Mouse (Mus musculus) hindbrain, embryonic 12.5 days (tissue): Measurements from ENCODE around the gene Hapln3. TPM values are rescaled to one million over a fixed set of nuclear protein-coding genes. Genes with fewer than 3 reads are reported as not detected.

Experiments
- ATAC-seq: fragments of 200-750 bp; cut with Nextera tagmentation; 2 replicates; pipeline ENCODE4 v1.8.0; 2017; ENCODE audit warnings: moderate TSS enrichment; ENCODE audit not compliant: low FRiP score
- H3K27ac ChIP-seq: fragments of 300-500 bp; sonication (generic); 2 replicates; pipeline ENCODE4 v1.5.1; 2016; ENCODE audit warnings: mild to moderate bottlenecking
- H3K27me3 ChIP-seq: fragments of 300-500 bp; sonication (generic); 2 replicates; pipeline ENCODE4 v1.6.1; 2016; ENCODE audit warnings: mild to moderate bottlenecking
- H3K36me3 ChIP-seq: fragments of 300-500 bp; sonication (generic); 2 replicates; pipeline ENCODE4 v1.6.1; 2016; ENCODE audit warnings: mild to moderate bottlenecking
- H3K4me1 ChIP-seq: fragments of 300-500 bp; sonication (generic); 2 replicates; pipeline ENCODE4 v1.6.1; 2016
- H3K4me2 ChIP-seq: fragments of 300-500 bp; sonication (generic); replicated peaks from 2 replicates; pipeline ENCODE4 v1.6.1; 2016; ENCODE audit warnings: mild to moderate bottlenecking
- H3K4me3 ChIP-seq: fragments of 300-500 bp; sonication (generic); 2 replicates; pipeline ENCODE4 v1.5.1; 2016; ENCODE audit warnings: mild to moderate bottlenecking
- H3K9ac ChIP-seq: fragments of 300-500 bp; sonication (generic); 2 replicates; pipeline ENCODE4 v1.6.1; 2016; ENCODE audit warnings: mild to moderate bottlenecking, moderate library complexity
- H3K9me3 ChIP-seq: fragments of 300-500 bp; sonication (generic); replicated peaks from 2 replicates; pipeline ENCODE4 v1.6.1; 2016; ENCODE audit warnings: mild to moderate bottlenecking
- WGBS: fragments of 180-500 bp; shearing (Covaris S2); methylation state at CpG from one replicate; pipeline ENCODE4 v1.1.7; 2016; 5-methylcytosine and 5-hydroxymethylcytosine counted together
- polyA plus RNA-seq: library from polyadenylated mRNA; unstranded; fragments of >200 nt; fragmentation: Nextera tagmentation; extraction: Ambion mirVana; gene quantifications from 2 replicates; pipeline ENCODE4 v1.2.1, GENCODE M21; 2016

The Hapln3 gene
- polyA plus RNA-seq: 0.92 and 1.9 TPM in 2 replicates

DNA sequence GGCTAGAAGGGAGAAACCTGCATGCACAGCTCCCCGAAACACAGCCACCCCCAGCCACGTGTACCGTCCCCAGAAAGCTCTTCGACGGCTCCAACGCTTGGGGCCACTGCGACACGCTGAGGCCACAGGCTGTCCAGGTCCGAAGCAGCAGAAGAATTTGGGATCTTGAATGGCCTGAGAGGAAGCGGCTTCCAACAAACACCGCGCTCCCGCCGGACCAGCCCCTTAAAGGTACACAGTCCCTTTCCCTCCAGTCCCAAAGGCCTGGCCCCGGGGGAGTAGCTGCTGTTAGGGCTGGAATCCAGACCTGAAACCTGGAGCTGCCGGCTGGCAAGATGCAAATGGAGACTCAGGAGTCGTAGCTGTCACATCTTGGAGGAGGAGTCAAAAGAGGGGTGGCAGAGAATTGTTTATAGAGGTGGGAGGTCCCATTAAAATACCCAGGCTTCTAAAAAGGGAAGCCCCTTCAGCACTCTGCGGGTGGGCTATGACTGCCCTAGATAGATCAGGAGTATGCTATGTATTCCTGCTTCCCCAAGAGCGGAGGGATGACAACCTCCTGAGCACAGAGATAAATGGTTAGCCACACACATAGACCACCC is at the start of gene Hapln3:
Gene Hapln3, minus strand, starts transcription at position 176 of the 602 bp plus-strand sequence.
- Histone ChIP-seq H3K4me1 (peaks cover 19% of the 10 kb centered on the region), H3K4me2 (peak within 1 kb of the TSS; percentile 46), H3K27ac (no peak within 1 kb of the TSS), H3K9me3 (no peaks in the 10 kb centered on the region), H3K4me3 (peak within 1 kb of the TSS; percentile 19), H3K9ac (no peak within 1 kb of the TSS), H3K36me3 (peaks cover 10% of the 10 kb centered on the region; the same call in 1 of the 2 replicates), H3K27me3 (peaks cover 19% of the 10 kb centered on the region)
- WGBS: 4% methylated on average over 19 of the region's 19 CpGs
- no peak for ATAC-seq

DNA sequence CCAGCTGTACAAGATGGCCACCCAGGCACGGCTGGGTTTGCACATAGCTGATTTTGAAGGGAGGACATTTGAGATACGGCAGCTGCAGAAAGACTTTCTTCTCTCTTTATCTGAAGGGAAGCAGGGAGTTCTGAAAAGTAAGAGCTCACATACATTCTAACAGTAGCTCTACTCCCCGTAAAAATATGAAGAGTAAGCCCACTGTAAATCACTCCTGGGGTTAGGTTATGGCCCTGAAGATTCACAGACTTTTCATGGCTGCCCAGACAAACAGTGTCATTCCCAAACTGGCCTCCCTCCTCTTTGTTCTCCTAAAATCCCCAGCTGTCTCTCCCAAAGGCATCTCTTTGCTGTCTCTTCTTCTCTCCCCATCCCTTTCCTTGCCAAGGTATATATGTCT is 43.0 kb upstream of the Hapln3 start:
- H3K9ac ChIP-seq: no peak overlapping the region
- H3K4me2 ChIP-seq: no peak overlapping the region
- H3K27ac ChIP-seq: no peak overlapping the region
- H3K4me3 ChIP-seq: no peak overlapping the region
- H3K36me3 ChIP-seq: no peaks in the 10 kb centered on the region
- H3K4me1 ChIP-seq: no peaks in the 10 kb centered on the region
- no peaks in the 10 kb centered on the region for H3K9me3 ChIP-seq
- WGBS: 83% methylated on average over 3 of the region's 3 CpGs
- no peak for ATAC-seq
- H3K27me3 ChIP-seq: no peaks in the 10 kb centered on the region; the same call in 1 of the 2 replicates

DNA sequence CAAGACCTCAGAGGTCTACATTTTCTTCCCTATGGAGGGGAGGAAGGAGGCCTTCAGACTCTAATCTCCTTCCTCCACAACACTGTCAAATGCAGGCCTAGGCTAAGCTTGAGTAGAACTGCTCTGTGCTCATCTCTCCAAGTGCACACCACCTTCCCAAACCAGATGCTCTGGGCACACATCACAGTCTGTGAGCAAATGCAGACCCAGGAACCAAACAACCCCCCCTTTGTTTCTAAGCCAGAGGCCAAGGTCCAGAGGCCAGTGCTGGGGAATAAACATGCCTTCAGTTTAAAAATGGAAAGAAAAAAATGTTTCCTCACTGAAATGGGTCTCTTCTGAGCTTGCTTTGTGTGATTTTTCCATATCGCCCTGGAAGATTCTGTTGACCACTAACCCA is 41.0 kb upstream of the Hapln3 start:
- H3K4me3 ChIP-seq: no peak overlapping the region
- WGBS: 87% methylated on average over 1 of the region's 1 CpGs
- H3K4me1 ChIP-seq: no peaks in the 10 kb centered on the region
- H3K4me2 ChIP-seq: no peak overlapping the region
- no peaks in the 10 kb centered on the region; the same call in 1 of the 2 replicates for H3K27me3 ChIP-seq
- ATAC-seq: no peak
- H3K36me3 ChIP-seq: no peaks in the 10 kb centered on the region
- H3K9ac ChIP-seq: no peak overlapping the region
- no peaks in the 10 kb centered on the region for H3K9me3 ChIP-seq
- H3K27ac ChIP-seq: no peak overlapping the region

DNA sequence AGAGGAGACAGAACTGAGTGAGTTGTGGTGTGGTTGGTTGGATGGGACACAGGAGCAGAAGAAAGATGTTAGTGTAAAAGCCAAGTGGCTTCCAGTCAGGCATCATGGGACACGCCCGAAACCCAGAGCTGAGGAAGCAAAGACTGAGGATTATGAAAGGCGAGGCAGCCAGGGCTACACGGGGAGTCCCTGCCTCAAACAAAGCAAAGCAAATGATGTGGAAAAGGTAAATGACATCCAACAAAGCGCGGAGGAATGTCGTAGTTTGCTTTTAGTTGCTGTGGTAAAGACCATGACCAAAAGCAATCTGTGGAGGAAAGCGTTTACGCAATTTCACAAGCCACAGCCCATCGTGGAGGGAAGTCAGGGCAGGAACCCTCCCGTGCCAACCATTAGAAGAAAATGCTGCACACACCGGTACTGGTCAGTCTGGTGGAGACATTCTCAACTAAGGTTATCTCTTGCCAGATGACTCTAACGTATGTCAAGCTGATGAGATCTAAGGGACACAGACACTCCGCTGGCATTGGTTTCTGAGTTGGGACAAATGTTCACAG is 36.3 kb upstream of the Hapln3 start:
- WGBS: 47% methylated on average over 14 of the region's 14 CpGs
- ATAC-seq: no peak
- Histone ChIP-seq H3K4me1 (no peaks in the 10 kb centered on the region), H3K27me3 (no peaks in the 10 kb centered on the region), H3K9me3 (no peaks in the 10 kb centered on the region), H3K4me2 (no peak overlapping the region; the same call in 1 of the 2 replicates), H3K9ac (no peak overlapping the region), H3K36me3 (no peaks in the 10 kb centered on the region), H3K4me3 (no peak overlapping the region), H3K27ac (no peak overlapping the region)

DNA sequence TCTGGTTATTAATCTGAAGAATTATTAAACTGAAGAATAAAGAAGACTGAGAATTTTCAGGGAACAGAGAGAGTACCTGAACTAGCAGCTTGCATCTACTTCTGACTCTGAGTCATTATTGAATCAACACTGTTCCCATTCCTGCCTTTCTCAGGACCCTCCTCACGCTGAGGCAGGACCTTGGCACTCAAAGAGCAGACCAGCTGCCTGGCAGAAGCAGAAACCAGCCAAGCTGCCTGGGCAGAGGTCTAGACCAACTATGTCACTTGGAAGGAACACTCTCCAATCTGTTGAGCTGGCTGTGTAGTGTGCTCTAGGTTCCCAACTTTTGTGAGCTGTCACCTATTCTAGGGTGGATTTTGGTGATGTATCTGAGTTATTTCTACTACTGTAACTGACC is 28.6 kb upstream of the Hapln3 start:
- Histone ChIP-seq H3K9me3 (no peaks in the 10 kb centered on the region), H3K9ac (no peak overlapping the region), H3K27me3 (no peaks in the 10 kb centered on the region), H3K4me3 (no peak overlapping the region), H3K4me2 (no peak overlapping the region), H3K36me3 (no peaks in the 10 kb centered on the region), H3K27ac (no peak overlapping the region), H3K4me1 (no peaks in the 10 kb centered on the region)
- no peak for ATAC-seq
- 78% methylated on average over 1 of the region's 1 CpGs for WGBS

DNA sequence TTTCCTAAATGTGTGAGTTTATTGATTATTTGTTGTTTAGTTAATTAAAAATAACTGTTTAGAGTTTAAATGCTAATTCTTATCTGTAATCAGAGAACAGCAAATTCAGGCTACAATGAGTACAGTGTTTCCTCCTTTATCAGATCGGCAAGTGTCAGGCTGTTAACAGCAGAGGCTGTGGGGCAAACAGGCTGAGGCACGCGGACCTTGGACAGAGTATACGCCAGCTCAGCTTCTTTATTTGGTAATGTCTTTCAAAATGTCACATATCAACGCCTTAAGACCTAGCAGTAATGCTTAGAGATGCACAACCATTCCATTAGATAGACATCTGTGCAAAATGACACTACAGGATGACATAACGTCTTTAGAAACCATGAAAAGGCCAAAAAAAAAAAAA is 18.7 kb upstream of the Hapln3 start:
- 70% methylated on average over 6 of the region's 6 CpGs for WGBS
- Histone ChIP-seq H3K36me3 (no peaks in the 10 kb centered on the region), H3K27me3 (0 out of 2 replicates have a peak, but pooled peaks cover 7% of the 10 kb centered on the region), H3K9me3 (no peaks in the 10 kb centered on the region), H3K27ac (no peak overlapping the region), H3K4me2 (peak overlapping the region; percentile 89; the same call in 1 of the 2 replicates), H3K9ac (no peak overlapping the region), H3K4me1 (peaks cover 22% of the 10 kb centered on the region), H3K4me3 (no peak overlapping the region)
- ATAC-seq: no peak

DNA sequence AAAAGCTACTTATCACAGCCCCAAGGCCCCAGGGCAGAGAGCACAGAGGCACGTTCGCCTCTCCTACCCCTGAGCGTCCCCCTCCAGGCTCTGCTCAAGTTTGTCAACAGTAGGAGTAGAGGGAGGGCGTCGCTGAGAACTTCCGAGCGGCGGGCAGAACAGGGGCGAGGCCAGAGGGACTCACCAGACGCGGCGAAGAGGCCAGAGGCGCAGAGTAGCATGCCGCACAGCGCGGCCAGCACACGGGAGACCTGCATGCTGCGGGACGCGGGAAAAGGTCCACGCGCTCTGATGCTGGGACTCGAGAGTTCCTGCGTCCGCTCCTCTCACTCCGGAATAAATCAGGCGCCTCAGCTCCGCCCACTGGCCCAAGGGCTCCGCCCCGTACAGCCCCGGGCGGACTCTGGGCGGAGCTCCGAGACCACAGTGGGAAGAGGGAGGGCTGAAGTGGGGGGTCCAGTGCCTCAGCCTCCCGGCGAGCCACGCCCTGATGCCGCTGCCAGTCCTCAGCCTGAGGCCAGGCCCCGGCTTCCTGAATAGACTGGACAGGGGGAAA is 18.0 kb upstream of the Hapln3 start, which contains the start of gene Mfge8:
Gene Mfge8, minus strand, starts transcription at position 350 of the 556 bp plus-strand sequence.
- peak within 1 kb of the TSS; percentile 12; the same call in 1 of the 2 replicates for H3K27ac ChIP-seq
- H3K4me3 ChIP-seq: peak within 1 kb of the TSS; percentile 54
- peaks cover 22% of the 10 kb centered on the region for H3K4me1 ChIP-seq
- ATAC-seq: peak; percentile 93
- no peaks in the 10 kb centered on the region for H3K36me3 ChIP-seq
- H3K4me2 ChIP-seq: peak within 1 kb of the TSS; percentile 89
- 0% methylated on average over 39 of the region's 39 CpGs for WGBS
- no peaks in the 10 kb centered on the region for H3K9me3 ChIP-seq
- peak within 1 kb of the TSS; percentile 69 for H3K9ac ChIP-seq
- H3K27me3 ChIP-seq: 0 out of 2 replicates have a peak, but pooled peaks cover 7% of the 10 kb centered on the region

DNA sequence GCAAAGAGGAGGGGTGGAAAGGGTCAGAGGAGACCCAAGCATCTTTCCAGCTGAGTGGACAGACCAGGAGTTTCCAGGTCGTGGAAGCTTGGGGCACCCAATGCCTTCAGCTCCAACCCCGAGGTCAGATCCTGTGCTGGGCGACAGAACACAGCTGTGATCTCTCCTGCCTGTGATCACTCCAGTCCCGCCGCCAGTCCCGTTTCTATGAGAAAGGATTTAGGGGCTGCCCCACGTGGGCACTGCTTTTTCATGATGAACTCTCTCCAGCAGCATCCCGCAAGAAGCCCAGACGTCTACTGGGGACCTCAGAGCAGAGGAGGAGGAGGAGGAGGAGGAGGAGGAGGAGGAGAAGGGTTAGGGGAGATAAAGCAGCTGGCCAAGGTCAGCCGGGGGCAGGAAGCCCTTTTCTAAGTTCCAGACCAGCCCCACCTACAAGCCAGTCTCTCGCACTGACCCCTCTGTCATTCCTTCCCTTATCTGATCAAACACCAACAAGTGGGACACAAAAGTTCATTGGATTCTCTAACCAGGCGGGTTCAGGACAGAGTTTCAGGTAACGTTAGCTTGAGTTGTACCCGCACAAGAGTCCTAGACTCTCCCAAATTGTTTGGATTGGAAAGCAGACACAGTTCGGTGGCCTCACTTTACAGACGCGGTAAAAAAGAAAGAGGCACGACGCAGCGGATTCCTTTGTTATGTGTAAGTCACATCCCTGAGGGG is 17.3 kb upstream of the Hapln3 start:
- Histone ChIP-seq H3K36me3 (no peaks in the 10 kb centered on the region), H3K4me2 (peak overlapping the region; percentile 89), H3K27me3 (0 out of 2 replicates have a peak, but pooled peaks cover 7% of the 10 kb centered on the region), H3K4me3 (peak overlapping the region; percentile 54), H3K27ac (no peak overlapping the region), H3K9me3 (no peaks in the 10 kb centered on the region), H3K9ac (peak overlapping the region; percentile 69), H3K4me1 (peaks cover 22% of the 10 kb centered on the region)
- under 1% methylated on average over 19 of the region's 20 CpGs for WGBS
- peak; percentile 24 for ATAC-seq

DNA sequence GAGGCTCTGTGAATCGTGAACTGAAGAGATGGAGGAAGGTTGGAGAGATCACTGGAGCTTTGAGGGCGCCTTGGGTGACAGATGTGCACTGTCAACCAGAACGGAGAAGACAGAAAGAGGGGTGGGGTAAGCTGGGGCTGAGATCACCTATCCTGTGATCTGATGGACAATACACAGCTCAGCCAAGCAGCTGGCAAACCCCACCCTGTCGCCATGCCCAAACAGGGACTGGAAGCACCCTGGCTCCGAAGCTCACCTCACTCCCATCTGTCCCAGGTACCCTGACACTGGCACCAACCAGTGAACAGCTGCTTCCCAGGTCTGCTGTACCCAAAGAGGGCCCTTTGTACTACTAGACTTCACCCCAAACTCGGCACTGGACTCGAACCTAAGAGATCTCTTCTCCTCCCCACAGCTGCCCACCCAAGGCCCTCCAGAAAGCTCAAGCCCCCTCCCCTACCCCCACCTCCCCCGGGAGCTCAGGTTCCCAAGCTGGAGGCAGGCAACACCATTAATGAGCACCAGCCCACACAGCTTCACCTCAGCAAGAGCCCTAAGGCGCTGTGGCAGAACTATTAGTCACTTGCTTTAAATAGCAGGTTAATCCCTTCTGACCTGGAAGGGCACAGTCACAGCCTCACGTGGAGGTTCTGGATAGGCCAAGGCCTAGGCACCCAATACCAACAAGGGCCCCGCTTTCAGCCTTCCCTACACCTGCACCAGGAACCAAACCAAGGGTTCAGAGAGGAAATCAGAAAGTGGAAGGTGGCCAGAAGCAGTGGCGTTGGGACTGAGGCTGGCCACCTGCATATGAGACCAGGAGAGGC is 16.4 kb upstream of the Hapln3 start:
- Histone ChIP-seq H3K36me3 (no peaks in the 10 kb centered on the region), H3K27me3 (0 out of 2 replicates have a peak, but pooled peaks cover 7% of the 10 kb centered on the region), H3K9ac (peak overlapping the region; percentile 69; the same call in 1 of the 2 replicates), H3K4me1 (peaks cover 22% of the 10 kb centered on the region), H3K4me3 (peak overlapping the region; percentile 54; the same call in 1 of the 2 replicates), H3K9me3 (no peaks in the 10 kb centered on the region), H3K4me2 (peak overlapping the region; percentile 89), H3K27ac (no peak overlapping the region)
- 60% methylated on average over 12 of the region's 12 CpGs for WGBS
- no peak for ATAC-seq

DNA sequence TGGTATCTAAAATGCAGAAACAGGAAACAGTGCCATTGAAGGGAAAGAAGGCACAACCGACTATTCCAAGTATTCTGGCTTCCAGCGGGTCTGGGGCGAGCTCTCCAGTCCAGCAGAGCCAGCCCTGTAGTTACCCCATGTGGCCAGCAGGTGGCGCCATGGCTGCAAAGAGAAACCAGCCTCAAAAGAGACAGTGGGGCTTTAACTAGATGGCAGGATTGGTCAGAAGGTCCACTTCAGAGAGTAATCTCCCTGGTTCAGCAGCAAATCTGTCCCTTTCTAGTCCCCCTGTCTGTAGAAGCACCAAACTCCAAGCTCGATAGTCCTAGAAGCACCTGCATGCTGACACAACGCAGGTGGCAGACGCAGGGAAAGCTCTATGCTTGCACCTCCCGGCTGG is 10.1 kb upstream of the Hapln3 start:
- no peaks in the 10 kb centered on the region for H3K9me3 ChIP-seq
- 37% methylated on average over 8 of the region's 8 CpGs for WGBS

DNA sequence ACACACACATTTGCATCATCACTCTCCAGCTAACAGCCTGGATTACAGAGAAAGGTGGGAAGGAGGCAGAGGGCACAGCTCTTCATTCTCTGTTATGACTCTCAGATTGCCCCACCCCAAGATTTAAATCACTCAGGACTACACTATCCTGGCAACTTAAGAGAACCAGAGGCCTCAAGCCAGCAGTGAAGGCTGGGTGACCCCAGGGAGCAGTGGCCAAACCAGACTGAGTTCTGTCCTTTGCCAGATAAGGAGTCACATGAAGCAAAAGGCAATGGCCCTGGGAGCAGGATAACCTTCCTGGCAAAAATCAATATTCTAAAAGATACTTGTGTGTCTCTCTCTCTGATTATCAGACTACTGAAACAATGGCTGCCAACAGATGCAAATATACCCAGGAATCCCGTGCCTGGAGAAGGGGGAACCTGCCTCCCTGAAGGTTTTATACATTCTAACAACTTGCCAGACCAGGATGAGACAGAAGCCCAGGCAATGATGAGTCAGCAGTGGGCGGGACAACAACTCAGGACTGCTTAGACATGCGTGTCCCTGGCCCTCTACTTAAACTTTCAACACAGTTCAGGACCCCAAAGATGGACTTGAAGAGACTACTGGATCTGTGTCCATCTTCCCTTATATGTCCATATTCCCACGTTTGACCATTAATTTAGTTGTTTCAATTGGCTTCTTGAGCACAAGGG is 9.2 kb upstream of the Hapln3 start:
- Histone ChIP-seq H3K4me3 (no peak overlapping the region), H3K27me3 (no peaks in the 10 kb centered on the region), H3K9ac (no peak overlapping the region), H3K9me3 (no peaks in the 10 kb centered on the region), H3K4me1 (no peaks in the 10 kb centered on the region), H3K36me3 (peaks cover 6% of the 10 kb centered on the region; the same call in 1 of the 2 replicates), H3K27ac (no peak overlapping the region), H3K4me2 (no peak overlapping the region)
- ATAC-seq: no peak
- WGBS: 46% methylated on average over 4 of the region's 4 CpGs

More for the DNA sequence above, 10.1 kb upstream of the Hapln3 start:
- H3K27ac ChIP-seq: no peak overlapping the region
- no peak for ATAC-seq
- no peak overlapping the region for H3K4me2 ChIP-seq
- H3K36me3 ChIP-seq: no peaks in the 10 kb centered on the region; the same call in 1 of the 2 replicates
- no peak overlapping the region for H3K4me3 ChIP-seq
- H3K27me3 ChIP-seq: no peaks in the 10 kb centered on the region
- no peaks in the 10 kb centered on the region for H3K4me1 ChIP-seq
- H3K9ac ChIP-seq: no peak overlapping the region
